Mouse (Mus musculus): ENCODE data around the gene Bcam.

GRCm38 (mm10) chr7:19813579-19814122 is 42.8 kb upstream of the Bcam start:
- TF ChIP-seq POLR2A (IDR thresholded peaks at IDR 0.05; ENCODE audit: borderline replicate concordance, insufficient read depth, low read length) (no peak), CTCF (IDR thresholded peaks at IDR 0.05; ENCODE audit: borderline replicate concordance, insufficient read depth, low read depth, low read length) (no peak)
